Mouse (Mus musculus): ENCODE measurements around the gene Banf2. TPM values are rescaled to one million over a fixed set of nuclear protein-coding genes. Genes with fewer than 3 reads are reported as not detected.
A peak's percentile ranks its signal among the peaks of the same experiment; 100 is the strongest.

The Banf2 gene
- total RNA-seq, 2 experiments from 2014 or later: not detected

DNA sequence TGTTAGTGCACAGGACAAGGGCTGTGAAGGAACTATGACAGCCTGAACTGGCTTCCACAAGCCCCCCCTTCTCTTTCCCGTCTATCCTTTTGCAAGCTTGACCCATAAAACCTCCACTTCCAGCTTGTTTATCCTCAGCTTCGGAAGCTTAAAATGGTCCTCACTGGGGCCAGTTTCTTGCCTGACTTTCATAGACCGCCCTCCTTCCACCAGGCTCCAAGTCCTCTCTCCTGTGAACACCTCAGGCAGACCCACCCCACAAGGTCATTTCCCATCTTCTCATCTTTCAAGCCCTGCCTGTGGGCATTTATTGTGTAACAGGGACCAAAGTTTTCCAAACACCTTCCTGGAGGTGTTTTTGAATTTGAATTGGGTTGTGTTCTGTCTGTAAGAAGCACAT lies 10.4 kb upstream of the Banf2 start:
- no peak for DNase-seq (ENCODE audit: low spot score in 2 of 2)

DNA sequence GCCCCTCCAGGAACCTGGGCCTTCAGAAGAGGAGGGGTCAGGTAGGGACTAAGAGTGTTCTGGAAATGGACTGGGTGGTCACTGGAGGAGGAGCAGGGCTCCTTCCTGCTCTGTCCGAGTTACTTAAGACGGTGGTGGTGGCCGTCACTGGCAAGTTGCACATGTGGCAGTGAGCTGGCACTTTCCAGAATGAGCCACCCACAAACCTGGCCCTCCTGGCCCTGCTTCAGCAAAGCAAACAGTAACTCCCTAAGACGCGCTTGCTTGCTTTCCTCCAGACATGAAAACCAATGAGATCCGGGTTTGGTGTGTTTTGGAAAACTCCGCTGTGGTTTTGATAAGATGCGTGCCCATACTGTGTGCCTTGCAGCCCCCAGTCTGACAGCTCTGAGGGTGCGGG lies 7.5 kb upstream of the Banf2 start:
- no peak for DNase-seq (ENCODE audit: low spot score in 2 of 2)

DNA sequence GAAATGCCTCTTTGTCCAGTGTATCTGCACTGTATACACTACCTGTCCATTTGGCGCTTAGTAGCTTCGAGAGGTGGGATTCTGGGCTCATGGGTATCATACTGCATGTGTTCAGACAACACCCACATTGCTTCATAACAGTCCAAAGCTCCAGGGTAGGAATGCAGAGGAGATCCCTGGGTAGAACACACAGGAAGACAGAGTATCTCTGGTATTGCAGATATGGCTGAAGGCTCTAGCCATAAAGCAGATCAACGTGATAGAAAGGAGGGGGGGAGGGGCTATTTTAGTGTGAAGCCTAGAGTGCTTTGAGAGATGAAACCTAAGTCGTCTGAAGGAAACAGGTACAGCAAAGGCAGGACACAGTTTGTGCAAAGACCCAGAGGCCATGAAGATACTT lies 6.4 kb upstream of the Banf2 start:
- DNase-seq (ENCODE audit: low spot score in 2 of 2): no peak

DNA sequence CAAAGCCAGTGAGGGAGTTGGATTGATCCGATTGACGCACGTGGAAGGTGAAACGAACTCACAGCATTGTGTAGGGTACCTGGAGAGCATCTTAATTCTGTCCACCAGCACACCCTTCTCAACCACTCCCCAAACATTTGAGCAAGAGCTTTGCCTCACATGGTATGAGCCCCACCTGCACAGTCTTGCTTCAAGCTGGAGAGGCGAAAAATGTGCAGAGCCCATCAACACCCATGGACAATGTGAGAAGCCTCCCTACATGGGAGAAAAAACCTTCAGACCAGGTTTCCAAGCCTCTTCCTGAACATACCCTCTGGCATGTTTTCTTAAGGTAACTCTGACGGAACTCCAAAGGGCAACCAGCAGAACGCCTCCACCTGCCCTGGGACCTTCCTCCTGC lies 2.1 kb upstream of the Banf2 start:
- DNase-seq (ENCODE audit: low spot score in 2 of 2): no peak

DNA sequence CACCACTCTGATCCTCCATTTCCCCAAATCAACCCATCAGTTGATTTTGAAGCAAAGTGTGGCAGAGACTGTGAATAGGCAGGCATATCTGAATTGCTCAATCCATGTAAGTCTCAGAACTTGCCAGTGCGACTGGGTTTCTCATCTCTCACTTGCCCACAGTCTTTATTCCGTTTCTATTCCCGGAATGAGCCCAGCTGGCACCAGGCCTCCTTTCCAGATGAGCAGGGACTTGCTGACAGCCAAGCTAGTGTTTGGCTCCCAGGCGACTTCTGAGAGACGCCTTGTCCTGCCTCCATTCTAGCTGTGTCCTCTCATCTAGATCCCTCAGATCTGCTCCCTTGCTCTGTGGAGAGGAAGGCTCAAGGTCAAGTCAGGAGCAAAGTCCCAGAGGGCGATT lies 11.9 kb downstream of the Banf2 start:
- peak; percentile 52 to 67 for DNase-seq (ENCODE audit: low spot score in 2 of 2)

DNA sequence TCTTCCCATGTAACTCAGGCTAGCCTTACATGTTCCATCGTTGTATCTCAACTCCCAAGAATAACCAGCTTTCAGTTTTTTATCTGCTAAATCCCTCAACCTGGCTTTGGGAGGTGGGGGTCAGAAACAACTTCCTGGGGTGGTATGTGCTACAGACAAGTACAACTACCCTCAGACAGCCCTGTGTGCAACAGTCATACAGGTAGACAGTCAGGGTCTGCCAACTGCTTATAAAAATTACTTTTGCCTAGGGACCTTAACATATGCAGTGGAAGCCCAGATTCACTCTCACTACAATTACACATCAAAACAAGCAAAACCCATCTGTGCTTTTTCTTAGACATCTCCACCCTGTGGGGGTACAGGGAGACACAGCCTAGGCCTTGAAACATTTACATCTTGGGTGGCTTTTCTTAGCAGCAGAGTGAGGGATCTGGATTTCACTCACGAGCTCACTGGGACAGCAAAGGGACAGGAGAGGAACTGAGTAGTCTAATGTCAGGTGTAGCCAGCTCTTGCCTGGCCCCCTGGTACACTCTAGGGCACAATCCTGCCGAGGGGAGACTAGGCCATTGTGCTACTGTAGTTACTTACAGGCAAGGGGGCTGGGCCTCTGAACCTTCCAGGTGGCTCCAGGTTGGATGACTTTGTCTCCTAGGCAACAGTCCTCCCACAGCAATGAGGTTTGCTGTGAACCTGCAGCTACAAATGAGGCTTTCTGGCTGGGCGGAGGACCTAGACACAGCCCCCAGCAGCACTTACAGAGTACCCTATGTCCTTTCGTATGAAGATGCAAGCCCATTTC lies 13.1 kb downstream of the Banf2 start:
- DNase-seq (ENCODE audit: low spot score in 2 of 2): no peak

DNA sequence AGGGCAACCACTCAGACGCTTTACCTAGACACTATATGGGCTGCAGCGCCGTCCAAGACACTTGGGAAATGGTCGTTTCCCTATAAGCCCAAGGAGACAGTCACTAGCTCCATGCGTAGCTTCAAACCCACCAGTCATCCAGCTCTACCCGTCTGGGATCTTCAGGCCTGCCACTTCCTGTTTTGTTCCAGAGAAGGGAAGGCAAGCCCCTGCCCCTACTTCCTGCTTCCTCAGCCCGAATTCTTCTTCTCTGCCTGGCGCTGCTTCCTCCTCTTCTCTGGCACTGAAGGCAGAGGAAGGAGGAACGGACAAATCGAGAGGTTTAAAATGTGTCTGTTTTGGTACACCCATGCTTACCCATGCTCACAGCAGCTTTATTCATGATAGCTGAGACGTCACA lies 14.1 kb downstream of the Banf2 start:
- DNase-seq (ENCODE audit: low spot score in 2 of 2): no peak

DNA sequence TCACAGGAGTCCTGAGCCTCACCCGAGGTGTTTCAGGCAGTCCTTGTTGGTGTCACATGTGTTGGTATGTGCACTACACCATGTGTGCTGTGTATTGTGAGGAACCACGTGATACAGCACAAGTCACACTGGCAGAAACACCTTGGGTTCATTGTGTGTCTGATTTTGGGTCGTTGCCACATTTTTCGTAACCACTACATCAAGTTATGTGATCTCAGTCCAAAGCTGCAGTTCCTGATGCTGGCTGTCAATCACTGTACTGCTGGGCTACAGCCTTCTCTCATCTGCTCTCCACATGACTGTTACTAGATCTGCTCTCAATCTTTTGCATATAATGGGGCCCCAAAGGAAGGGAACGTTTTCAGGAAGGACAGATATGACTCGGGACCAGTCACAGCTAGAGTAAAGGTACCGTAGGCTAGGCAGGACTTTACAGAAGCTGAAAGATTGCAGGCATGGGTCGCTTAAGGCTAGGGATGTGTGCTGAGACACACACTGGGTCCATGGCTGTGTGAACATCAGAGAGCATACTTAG lies 17.4 kb downstream of the Banf2 start:
- no peak for DNase-seq (ENCODE audit: low spot score in 2 of 2)

DNA sequence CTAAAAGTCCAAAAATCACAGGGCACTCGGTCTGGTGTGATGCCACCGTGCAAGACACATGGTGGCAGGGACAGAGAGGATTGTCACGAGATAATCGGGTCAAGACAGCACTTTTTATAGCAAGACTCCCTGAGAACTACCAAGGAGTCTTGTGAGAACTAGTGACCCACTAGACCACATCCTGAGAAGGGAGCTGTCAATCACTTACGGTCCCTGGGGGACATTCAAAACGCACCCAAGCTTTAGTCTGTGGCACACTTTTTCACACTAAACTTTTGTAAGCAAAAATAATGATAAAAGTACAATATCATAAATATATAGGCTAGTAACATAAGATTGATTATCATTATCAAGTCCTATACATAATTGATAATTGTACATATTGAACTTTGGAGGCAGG lies 18.0 kb downstream of the Banf2 start:
- DNase-seq (ENCODE audit: low spot score in 2 of 2): no peak

DNA sequence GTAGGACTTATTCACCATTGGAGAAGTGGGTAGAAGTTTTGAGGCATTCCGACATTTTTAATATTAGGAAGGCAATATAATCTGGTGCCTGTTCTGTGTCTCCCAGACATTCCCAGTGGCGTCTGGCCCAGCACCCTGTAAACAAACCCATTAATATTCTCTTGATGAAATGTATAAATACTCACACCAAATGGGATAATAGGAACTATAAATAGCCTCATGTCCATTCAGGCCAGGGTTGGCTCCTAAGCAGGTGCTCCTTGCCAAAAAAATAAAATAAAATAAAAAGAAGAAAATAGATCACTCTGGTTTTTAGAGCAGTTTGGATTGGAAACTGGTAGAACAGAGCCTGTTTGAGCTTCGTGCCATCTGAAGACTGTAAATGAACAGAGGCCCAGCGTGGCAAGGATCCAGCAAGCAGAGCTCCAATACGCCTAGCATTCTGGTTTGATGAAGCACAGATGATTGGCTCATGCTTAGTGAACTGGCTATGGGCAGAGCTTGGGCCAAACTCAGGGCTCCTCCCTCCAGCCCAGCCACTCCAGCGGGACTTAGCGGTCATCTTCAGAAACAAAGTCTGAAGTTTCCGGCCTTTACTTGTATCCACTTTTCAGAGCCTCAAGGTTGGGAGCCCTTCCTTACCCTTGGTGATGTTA lies 19.7 kb downstream of the Banf2 start:
- peak; percentile 82 to 94 for DNase-seq (ENCODE audit: low spot score in 2 of 2)

DNA sequence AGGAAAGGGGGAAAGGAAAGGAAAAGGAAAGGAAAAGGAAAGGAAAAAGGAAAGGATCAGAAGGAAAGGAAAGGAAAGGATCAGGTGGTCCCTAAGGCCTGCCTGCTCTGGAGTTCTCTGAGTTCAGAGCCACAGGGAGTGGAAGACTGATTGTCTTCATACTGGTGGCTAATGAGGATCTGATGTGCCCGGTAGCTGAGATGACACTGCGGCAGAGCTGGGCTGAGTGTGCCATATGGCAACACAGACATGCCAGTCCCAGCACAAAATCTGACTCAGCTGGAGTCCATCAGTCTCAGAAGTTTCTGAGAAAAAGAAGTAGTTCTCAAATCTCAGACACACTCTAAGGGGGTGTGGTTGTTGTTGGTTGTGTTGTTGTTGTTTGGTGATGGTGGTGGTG lies 24.9 kb downstream of the Banf2 start:
- DNase-seq (ENCODE audit: low spot score in 2 of 2): no peak

DNA sequence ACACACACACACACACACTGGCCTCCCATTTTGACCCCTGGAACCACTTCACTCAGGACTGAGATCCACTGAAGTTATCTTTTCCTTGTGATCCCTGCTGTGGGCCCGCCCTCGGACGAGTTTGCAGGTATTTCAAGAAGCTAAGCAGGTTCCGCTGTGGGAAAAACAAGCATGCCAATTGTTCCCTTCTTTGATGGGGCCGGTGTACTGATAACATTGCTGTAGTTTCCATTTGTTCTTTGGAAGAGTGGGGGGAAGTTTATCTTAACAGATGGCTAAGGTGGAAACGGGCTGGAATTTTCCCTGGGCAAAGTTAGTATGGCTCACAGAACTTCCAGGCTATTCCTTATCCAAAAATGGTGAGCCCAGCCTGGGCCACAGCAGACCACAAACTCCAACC lies 28.8 kb downstream of the Banf2 start:
- no peak for DNase-seq (ENCODE audit: low spot score in 2 of 2)

DNA sequence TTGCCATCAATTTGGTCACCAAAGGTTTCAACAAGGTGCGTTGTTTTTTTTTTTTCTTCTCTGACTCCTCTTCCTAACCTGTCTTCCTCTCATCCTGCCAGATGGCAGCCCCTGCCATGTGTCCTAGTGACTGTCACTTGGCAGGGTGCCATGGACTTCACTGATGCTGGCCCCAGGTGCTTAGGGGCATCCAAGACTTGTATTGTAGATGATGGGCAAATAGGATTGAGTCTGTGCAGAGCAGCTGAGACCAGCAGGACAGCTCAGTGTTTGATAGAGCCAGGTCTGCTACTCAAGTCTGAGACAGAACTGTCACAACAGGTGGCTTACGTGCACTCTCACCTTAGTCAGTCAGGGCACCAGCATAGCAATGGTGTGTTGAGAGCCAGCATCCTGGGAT lies 32.6 kb downstream of the Banf2 start:
- no peak for DNase-seq (ENCODE audit: low spot score in 2 of 2)

DNA sequence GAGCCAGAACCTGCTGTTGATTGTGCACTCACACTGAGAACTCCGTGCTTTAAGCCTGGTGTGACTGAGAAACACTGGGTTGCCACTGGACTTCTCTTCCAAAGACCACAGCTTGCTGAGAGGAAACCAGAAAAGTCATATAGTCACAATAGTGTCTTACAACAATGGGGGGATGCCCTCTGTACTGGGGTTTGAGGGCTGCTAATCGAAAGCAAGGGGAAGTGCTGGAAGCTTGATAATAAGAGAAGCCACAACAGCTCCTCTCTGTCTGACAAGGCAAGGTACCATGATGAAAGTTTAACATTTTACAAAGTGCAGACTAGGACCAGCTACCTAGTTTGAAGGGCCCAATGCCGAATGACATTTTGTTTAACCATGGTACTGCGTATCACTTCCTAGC lies 36.8 kb downstream of the Banf2 start:
- no peak for DNase-seq (ENCODE audit: low spot score in 2 of 2)

DNA sequence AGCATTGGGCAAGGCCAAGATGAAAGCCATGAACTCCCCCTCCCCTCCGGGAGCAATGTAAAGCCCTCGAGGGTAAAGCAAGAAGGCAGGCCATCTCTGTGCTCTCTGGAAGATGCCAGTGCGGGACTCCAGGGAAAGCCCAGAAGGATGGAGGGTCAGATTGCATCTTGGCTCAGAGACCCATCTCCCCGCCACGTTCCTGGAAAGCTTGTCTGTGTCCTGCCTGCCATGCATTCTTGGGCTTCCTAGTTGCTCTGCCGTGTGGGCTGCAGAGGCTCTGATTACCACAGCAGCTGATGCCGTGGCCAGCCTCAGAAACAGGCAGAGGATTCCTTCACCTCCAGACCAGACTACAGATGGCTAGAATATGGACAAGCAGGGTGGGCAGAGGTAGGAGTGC lies 37.6 kb downstream of the Banf2 start:
- no peak for DNase-seq (ENCODE audit: low spot score in 2 of 2)

DNA sequence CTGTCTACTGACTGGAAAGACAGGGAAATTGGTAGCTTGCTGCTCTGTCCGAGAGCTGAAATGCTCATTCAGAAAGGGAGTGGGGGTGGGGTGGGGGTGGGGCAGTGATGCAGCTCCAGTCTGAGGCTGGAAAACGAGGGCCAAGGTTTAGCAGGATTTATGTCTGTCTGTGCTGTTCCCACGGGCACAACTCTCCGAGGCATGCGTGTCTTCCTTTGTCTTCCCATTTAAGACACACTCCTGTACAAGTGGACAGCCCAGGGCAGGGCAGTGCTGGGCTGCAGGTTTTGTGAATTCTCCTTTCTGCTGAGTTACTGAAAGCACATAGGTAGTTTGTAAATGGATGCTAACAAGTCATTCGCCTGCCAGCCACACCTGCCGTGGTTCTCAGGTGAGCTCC lies 39.8 kb downstream of the Banf2 start:
- no peak for DNase-seq (ENCODE audit: low spot score in 2 of 2)

DNA sequence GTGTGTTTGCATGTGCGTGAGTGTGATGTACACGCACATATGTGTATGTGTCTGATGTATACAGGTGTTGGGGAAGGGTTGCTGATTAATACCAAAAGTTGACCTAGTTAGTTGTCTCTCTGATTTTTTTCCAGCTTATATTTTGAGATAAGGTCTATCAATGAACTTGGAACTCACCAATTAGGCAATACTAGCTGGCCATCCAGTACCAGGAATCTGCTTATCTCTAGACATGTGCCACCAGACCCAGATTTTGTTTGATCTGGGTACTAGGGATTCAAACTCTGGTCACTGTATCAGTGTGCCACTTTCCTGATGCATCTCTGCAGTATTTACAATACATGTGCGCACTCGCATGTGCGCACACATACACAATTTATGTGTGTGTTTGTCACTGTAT lies 41.2 kb downstream of the Banf2 start:
- DNase-seq (ENCODE audit: low spot score in 2 of 2): no peak

DNA sequence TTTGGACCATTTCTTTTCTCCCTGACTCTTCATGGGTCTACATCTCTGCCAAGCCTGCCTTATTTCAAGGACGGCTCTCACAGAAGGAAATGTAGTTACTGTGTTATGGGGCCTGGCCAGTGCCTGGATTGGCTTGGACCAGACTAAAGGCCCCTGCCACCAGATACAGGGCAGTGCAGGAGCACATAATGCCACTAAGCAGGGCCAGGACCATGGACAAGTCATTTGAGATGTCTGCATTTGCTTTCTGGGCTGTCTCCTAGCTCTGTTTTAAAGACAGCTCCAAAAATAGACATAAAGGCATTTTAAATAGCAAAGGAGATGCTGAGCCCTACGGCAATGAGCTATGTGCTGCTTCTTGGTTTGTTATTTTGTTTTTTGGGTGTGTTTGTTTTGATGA lies 43.8 kb downstream of the Banf2 start:
- no peak for DNase-seq (ENCODE audit: low spot score in 2 of 2)

DNA sequence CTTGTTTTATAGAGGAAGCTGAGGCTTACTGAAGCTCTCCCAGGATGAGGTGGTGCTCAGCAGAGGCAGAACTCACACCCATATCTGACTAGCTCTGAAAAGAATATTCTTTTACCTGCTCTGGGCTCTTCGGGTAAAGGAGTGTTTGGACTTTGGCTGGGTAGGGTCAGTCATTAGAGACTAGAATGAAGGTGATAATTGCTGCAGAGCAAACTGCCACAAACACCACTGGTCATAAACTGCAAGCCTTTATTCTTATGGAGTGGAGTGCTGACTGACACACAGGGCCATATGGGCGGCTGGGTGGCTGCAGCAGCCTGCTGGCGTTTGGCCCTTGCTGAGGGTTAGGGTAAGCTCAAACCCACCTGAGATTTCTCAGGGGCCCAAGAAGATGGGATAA lies 46.0 kb downstream of the Banf2 start:
- no peak for DNase-seq (ENCODE audit: low spot score in 2 of 2)

DNA sequence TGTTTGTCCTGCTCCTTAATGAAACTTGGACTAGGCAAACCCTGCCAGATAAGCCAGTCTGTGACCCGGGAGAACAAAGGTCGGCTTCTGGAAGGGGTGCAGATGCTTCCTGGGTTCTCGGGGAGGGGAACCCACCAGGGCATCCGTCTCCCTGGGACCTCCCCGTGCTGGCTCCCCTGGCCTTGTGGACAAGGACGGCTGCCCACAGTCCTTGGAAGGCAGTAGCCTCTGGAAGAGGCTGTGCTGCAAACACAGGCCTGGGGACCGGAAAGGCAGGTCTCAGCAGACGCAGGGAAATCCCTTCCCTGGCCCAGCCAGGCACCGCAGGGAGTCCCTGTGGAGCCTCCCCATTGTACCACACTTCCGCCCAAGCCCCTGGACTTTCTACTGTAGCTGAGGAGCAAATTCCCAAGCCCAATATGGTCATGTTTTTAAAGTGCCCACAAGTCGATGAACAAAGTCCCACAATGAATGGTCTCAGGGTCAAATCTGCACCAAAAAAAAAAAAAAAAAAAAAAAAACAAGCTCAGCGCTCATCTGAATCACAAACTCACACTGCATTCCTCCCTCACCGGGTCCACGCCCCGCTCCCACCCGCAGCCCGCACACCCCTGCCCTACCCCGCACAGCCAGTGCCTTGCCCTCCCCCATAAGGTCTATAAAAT lies 53.5 kb downstream of the Banf2 start:
- no peak for DNase-seq (ENCODE audit: low spot score in 2 of 2)

DNA sequence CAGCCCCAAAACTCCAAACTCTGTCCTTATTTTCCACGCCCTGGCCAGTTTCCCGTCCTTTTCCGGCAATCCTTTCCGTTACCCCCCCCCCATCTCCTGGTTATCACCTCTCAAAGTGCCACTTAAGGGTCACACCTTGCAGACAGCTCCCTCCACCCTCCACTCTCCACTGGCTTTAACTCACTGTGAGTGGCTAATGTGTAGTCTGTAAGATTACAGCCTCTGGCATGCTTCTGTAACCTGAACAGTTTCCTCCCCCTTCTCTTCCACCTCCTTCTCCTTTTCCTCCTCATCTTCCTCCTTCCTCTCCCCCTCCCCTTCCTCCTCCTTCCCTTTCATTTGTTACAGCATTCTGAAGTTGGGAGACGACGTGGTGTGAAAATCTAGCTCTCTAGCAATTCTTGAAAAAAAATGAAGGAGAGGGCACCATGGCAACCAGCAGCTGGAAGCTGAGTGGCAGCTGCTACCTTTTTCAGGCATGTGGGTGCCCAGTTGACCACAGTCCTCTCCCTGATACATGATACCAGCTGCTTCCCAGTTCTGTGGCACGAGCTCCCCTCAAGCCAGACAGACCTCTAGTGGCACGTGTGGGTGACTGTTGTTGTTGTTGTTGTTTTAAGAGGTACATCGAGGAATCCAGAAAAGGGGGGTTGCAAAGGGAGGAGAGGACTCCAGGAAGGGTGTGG lies 55.2 kb downstream of the Banf2 start:
- no peak for DNase-seq (ENCODE audit: low spot score in 2 of 2)

DNA sequence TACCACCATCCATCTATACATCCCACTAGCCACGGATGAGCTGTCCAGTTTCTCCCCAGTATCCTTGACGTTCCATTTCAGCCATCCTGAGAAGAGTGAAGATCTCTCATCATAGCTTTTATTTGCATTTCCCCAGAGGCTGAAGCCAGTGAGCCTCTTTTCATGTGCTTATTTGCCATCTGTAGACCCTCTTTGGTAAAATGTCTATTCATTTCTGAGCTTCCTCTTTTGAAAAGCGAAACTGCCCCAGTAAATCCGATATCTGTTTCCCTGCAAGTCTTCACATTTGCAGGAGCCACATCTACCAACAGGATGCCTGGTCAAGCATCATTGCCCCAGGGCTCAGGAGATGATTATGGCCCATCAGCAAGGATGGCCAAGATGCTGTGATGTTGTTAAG lies 59.9 kb downstream of the Banf2 start:
- DNase-seq (ENCODE audit: low spot score in 2 of 2): no peak

All from layer of hippocampus, postnatal 14 days (tissue).